ENCODE assay signal across 8 mouse cellular contexts in genomic region chr15:80694125-80694910, GRCm38 (mm10). TPM values are rescaled to one million over a fixed set of nuclear protein-coding genes. Genes with fewer than 3 reads are reported as not detected.
DNase-seq lines count a peak whose midpoint lies in the region; ATAC-seq and TF ChIP-seq lines count a peak whose summit lies in the region.

No protein-coding gene starts in this region.

- no peak overlapping the region for H3K4me3 ChIP-seq in embryonic facial prominence, embryonic 11.5 days (ENCODE audit: low read depth, low read length)
- H3K4me3 ChIP-seq in small intestine, adult 2 months (ENCODE audit: low read depth, low read length), result no peak overlapping the region

- ATAC-seq in embryonic facial prominence, embryonic 11.5 days (replicated peaks; ENCODE audit: insufficient number of reproducible peaks, low FRiP score, low TSS enrichment, low read depth), result no peak
- 0 out of 2 replicates have a peak, but pooled peaks have one; percentile 42 for ATAC-seq in megakaryocyte-erythroid progenitor cell, adult 5-6 weeks (replicated peaks; ENCODE audit: low FRiP score, low TSS enrichment, poor library complexity, severe bottlenecking)

- TF ChIP-seq POLR2A in small intestine, adult 2 months (IDR thresholded peaks at IDR 0.05; ENCODE audit: low read depth, low read length), result no peak

- peak overlapping the region; percentile 25; the same call in 1 of the 2 replicates for H3K9ac ChIP-seq in embryonic facial prominence, embryonic 11.5 days (replicated peaks; ENCODE audit: low read length)

- no peaks in the 10 kb centered on the region for H3K9me3 ChIP-seq in embryonic facial prominence, embryonic 11.5 days (replicated peaks; ENCODE audit: control insufficient read depth, low read length)

- no peak overlapping the region for H3K27ac ChIP-seq in embryonic facial prominence, embryonic 11.5 days (replicated peaks; ENCODE audit: low read depth, low read length)
- H3K27ac ChIP-seq in small intestine, adult 2 months (ENCODE audit: insufficient read depth, low read depth, low read length), result no peak overlapping the region

- 28% methylated on average over 11 of the region's 11 CpGs for WGBS in embryonic facial prominence, embryonic 11.5 days
- 58% methylated on average over 11 of the region's 11 CpGs for WGBS in small intestine, adult 2 months

- H3K4me2 ChIP-seq in embryonic facial prominence, embryonic 11.5 days (ENCODE audit: low read depth, low read length), result no peak overlapping the region

- intact Hi-C loops in left cerebral cortex, postnatal 10 days (cut with DNase I), result loop anchor here (2.0 kb wide), 2 partner anchors 60 to 428 kb away; no protein-coding TSS in a partner anchor

- no peaks in the 10 kb centered on the region for H3K27me3 ChIP-seq in embryonic facial prominence, embryonic 11.5 days (ENCODE audit: control insufficient read depth, insufficient read depth, low read length)
- no peaks in the 10 kb centered on the region for H3K27me3 ChIP-seq in small intestine, adult 2 months (ENCODE audit: control insufficient read depth, insufficient read depth, low read length)

- peak; percentile 89; the same call in 1 of the 2 replicates for TF ChIP-seq CTCF in small intestine, adult 2 months (IDR thresholded peaks at IDR 0.05; ENCODE audit: extremely low read depth, insufficient read length, insufficient replicate concordance, low read depth, low read length)

- H3K4me1 ChIP-seq in embryonic facial prominence, embryonic 11.5 days (ENCODE audit: control insufficient read depth, insufficient read depth, low read length), result peaks cover 3% of the 10 kb centered on the region; the same call in 1 of the 2 replicates
- no peaks in the 10 kb centered on the region for H3K4me1 ChIP-seq in small intestine, adult 2 months (ENCODE audit: control insufficient read depth, insufficient read depth, insufficient read length, low read length)

- no peaks in the 10 kb centered on the region for H3K36me3 ChIP-seq in embryonic facial prominence, embryonic 11.5 days (replicated peaks; ENCODE audit: control insufficient read depth, insufficient read depth, low read depth, low read length)
- peaks cover 23% of the 10 kb centered on the region; the same call in 1 of the 2 replicates for H3K36me3 ChIP-seq in small intestine, adult 2 months (ENCODE audit: control insufficient read depth, insufficient read depth, low read length)

- DNase-seq in embryo, embryonic 10.5 days (ENCODE audit: low spot score), result peak; percentile 79
- DNase-seq in embryo, embryonic 10 days (ENCODE audit: low spot score), result no peak
- peak; percentile 71 for DNase-seq in T-cell, adult 2 months (ENCODE audit: low spot score)
- peak; percentile 77 for DNase-seq in embryonic facial prominence, embryonic 11.5 days (ENCODE audit: low spot score)
- DNase-seq in heart, postnatal 4 days, result peak; percentile 74
- DNase-seq in left cerebral cortex, postnatal 10 days (ENCODE audit: extremely low spot score in 1 of 2, low spot score in 2 of 2), result peak; percentile 77 to 78

RNA-seq across cellular contexts. Expression of gene Tnrc6b, which starts 16.8 kb away (rescaled TPM):
- 11.5 and 11.8 TPM in 2 replicates for polyA plus RNA-seq in embryonic facial prominence, embryonic 11.5 days (2014; fragmentation: Nextera tagmentation; extraction: Ambion mirVana)
- 10 to 100 TPM; 59.5 to 60.8 TPM for total RNA-seq in heart, postnatal 4 days (2021)
- total RNA-seq in left cerebral cortex, postnatal 10 days (2021), result 100 to 1,000 TPM; 127 to 130 TPM
- 79.3 and 89.0 TPM in 2 replicates for total RNA-seq in megakaryocyte-erythroid progenitor cell, adult 5-6 weeks (2014; fragmentation: Nextera tagmentation)
- total RNA-seq in megakaryocyte-erythroid progenitor cell, adult 5-6 weeks (2017), result 40.3 and 48.5 TPM in 2 replicates
- 7.5 and 13.3 TPM in 2 replicates for polyA plus RNA-seq in small intestine, adult 2 months (2012; rRNA removed)

RNA-seq across cellular contexts. Expression of gene Fam83f, which starts 22.7 kb away (rescaled TPM):
- polyA plus RNA-seq in embryonic facial prominence, embryonic 11.5 days (2014; fragmentation: Nextera tagmentation; extraction: Ambion mirVana), result 1.3 and 1.8 TPM in 2 replicates
- under 1 TPM; 0.17 to 0.23 TPM for total RNA-seq in heart, postnatal 4 days (2021)
- under 1 TPM; 0.54 to 0.57 TPM for total RNA-seq in left cerebral cortex, postnatal 10 days (2021)
- not detected in 2 replicates for total RNA-seq in megakaryocyte-erythroid progenitor cell, adult 5-6 weeks (2014; fragmentation: Nextera tagmentation)
- total RNA-seq in megakaryocyte-erythroid progenitor cell, adult 5-6 weeks (2017), result not detected in 2 replicates
- polyA plus RNA-seq in small intestine, adult 2 months (2012; rRNA removed), result 7.9 and 21.5 TPM in 2 replicates
